ENCODE assay signal across 21 mouse cellular contexts in the genomic region with DNA sequence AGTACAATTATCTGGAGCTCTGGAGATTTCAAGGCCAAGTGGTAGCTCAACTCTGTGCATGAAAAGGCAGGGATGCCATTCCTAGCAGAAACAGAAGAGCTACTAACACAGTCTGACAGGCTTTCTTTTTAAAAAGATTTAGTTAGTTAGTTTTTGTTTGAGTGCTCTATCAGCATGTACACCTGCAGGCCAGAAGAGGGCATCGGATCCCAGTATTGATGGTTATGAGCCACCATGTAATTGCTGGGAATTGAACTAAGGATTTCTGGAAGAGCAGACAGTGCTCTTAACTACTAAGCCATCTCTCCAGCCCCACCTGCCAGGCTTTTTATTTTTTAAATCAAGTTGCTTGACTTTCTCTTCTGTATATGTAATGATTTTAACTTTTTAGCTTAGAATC. TPM values are rescaled to one million over a fixed set of nuclear protein-coding genes. Genes with fewer than 3 reads are reported as not detected.
A peak's percentile ranks its signal among the peaks of the same experiment; 100 is the strongest.
DNase-seq lines count a peak whose midpoint lies in the region; TF ChIP-seq lines count a peak whose summit lies in the region.
"Had no signal": no experiment of that assay in that cellular context is flagged by ENCODE, and none has a peak within 500 bp of the region (broad histone marks: within the 10 kb centered on the region; RNA-seq: fewer than 3 reads in every experiment).

No protein-coding gene starts in this region.

- DNase-seq in embryo, embryonic 10.5 days (ENCODE audit: low spot score), result peak; percentile 8
- no peak for DNase-seq in embryo, embryonic 11 days
- no peak for DNase-seq in liver, adult 2 months (ENCODE audit: extremely low read depth, low read depth, low spot score)
- no peak for DNase-seq in liver
- DNase-seq in B cell, adult 2 months, result peak; percentile 18 to 19
- peak; percentile 32 for DNase-seq in ZHBTc4 (ENCODE audit: low read depth, low spot score)
- DNase-seq in ovary, postnatal 14 days (ENCODE audit: low spot score), result no peak
- DNase-seq in thymus, adult 2 months, result no peak
- DNase-seq: adrenal gland, adult 2 months; cerebellum, adult 11-12 months; cerebellum, postnatal 36 days; kidney, postnatal 36 days; right cerebral cortex, postnatal 4 days; thymus, postnatal 14 days had no signal

- H3K4me3 ChIP-seq in liver, adult 2 months (ENCODE audit: insufficient read depth, low read depth, low read length), result no peak overlapping the region
- no peak overlapping the region for H3K4me3 ChIP-seq in thymus, adult 2 months (ENCODE audit: control insufficient read depth, insufficient read depth, low read length)
- H3K4me3 ChIP-seq: embryonic facial prominence, embryonic 12.5 days; heart, embryonic 15.5 days; hindbrain, embryonic 10.5 days; intestine, embryonic 15.5 days; midbrain, embryonic 15.5 days had no signal

- H3K27ac ChIP-seq in liver, adult 2 months (replicated peaks; ENCODE audit: insufficient read depth, low read depth, low read length), result no peak overlapping the region
- H3K27ac ChIP-seq in thymus, adult 2 months (ENCODE audit: control insufficient read depth, insufficient read depth, low read length), result no peak overlapping the region
- H3K27ac ChIP-seq: embryonic facial prominence, embryonic 12.5 days; heart, embryonic 15.5 days; hindbrain, embryonic 10.5 days; intestine, embryonic 15.5 days; midbrain, embryonic 15.5 days had no signal

- H3K27me3 ChIP-seq in liver, adult 2 months (ENCODE audit: control insufficient read depth, insufficient read depth, low read length), result no peaks in the 10 kb centered on the region
- H3K27me3 ChIP-seq in thymus, adult 2 months (ENCODE audit: control insufficient read depth, insufficient read depth, low read length), result no peaks in the 10 kb centered on the region
- H3K27me3 ChIP-seq: embryonic facial prominence, embryonic 12.5 days; heart, embryonic 15.5 days; intestine, embryonic 15.5 days; midbrain, embryonic 15.5 days had no signal

- H3K79me2 ChIP-seq in liver, adult 2 months (ENCODE audit: control insufficient read depth, insufficient read depth, low read length), result no peaks in the 10 kb centered on the region

- H3K36me3 ChIP-seq in liver, adult 2 months (ENCODE audit: control insufficient read depth, insufficient read depth, low read length), result no peaks in the 10 kb centered on the region
- H3K36me3 ChIP-seq in thymus, adult 2 months (ENCODE audit: control insufficient read depth, insufficient read depth, low read length), result no peaks in the 10 kb centered on the region
- H3K36me3 ChIP-seq: embryonic facial prominence, embryonic 12.5 days; heart, embryonic 15.5 days; hindbrain, embryonic 10.5 days; intestine, embryonic 15.5 days; midbrain, embryonic 15.5 days had no signal

- TF ChIP-seq POLR2A in liver, adult 2 months (IDR thresholded peaks at IDR 0.05; ENCODE audit: extremely low read depth, insufficient read depth, low read length), result no peak
- no peak for TF ChIP-seq POLR2A in thymus, adult 2 months (IDR thresholded peaks at IDR 0.05; ENCODE audit: control insufficient read depth, extremely low read depth, insufficient read depth, low read length, poor library complexity)

- WGBS in liver, adult 2 months, result 78% methylated on average over 1 of the region's 1 CpGs
- 83% methylated on average over 1 of the region's 1 CpGs for WGBS in thymus, adult 2 months

- peak; percentile 20; the same call in 1 of the 2 replicates for TF ChIP-seq CTCF in liver, adult 2 months (IDR thresholded peaks at IDR 0.05; ENCODE audit: low read depth, low read length)
- no peak for TF ChIP-seq CTCF in thymus, adult 2 months (IDR thresholded peaks at IDR 0.05; ENCODE audit: borderline replicate concordance, control insufficient read depth, extremely low read depth, insufficient read depth, low read length, poor library complexity)

- H3K4me1 ChIP-seq in liver, adult 2 months (ENCODE audit: control insufficient read depth, insufficient read depth, low read length), result no peaks in the 10 kb centered on the region
- no peaks in the 10 kb centered on the region for H3K4me1 ChIP-seq in thymus, adult 2 months (replicated peaks; ENCODE audit: control insufficient read depth, insufficient read depth, low read length)
- H3K4me1 ChIP-seq: embryonic facial prominence, embryonic 12.5 days; heart, embryonic 15.5 days; hindbrain, embryonic 10.5 days; intestine, embryonic 15.5 days; midbrain, embryonic 15.5 days had no signal

- no peak overlapping the region for H3K9ac ChIP-seq in liver, adult 2 months (ENCODE audit: low read depth, low read length)
- H3K9ac ChIP-seq: embryonic facial prominence, embryonic 12.5 days; heart, embryonic 15.5 days; intestine, embryonic 15.5 days; midbrain, embryonic 15.5 days had no signal

RNA-seq across cellular contexts. Expression of a gene that starts 12.2 kb away (rescaled TPM):
- total RNA-seq in liver, adult 2 months (2014; rRNA removed), result 17.7 and 21.5 TPM in 2 replicates
- 48.1 and 58.0 TPM in 2 replicates for polyA plus RNA-seq in liver, adult 2 months (2012; rRNA removed)
- 58.9 and 63.9 TPM in 2 replicates for polyA plus RNA-seq in thymus, adult 2 months (2012; rRNA removed)

RNA-seq across cellular contexts. Expression of a gene that starts 24.3 kb away (rescaled TPM):
- 5.6 and 8.3 TPM in 2 replicates for total RNA-seq in liver, adult 2 months (2014; rRNA removed)
- polyA plus RNA-seq in liver, adult 2 months (2012; rRNA removed), result 5.8 and 11.2 TPM in 2 replicates
- 1.1 and 1.2 TPM in 2 replicates for polyA plus RNA-seq in thymus, adult 2 months (2012; rRNA removed)
- total RNA-seq: adrenal gland, adult 2 months; granulocyte monocyte progenitor cell, adult 5-6 weeks had no signal
- polyA plus RNA-seq: embryonic facial prominence, embryonic 12.5 days; heart, embryonic 15.5 days; hindbrain, embryonic 10.5 days; midbrain, embryonic 15.5 days; neural tube, embryonic 11.5 days had no signal

RNA-seq across cellular contexts. Expression of a gene that starts 30.3 kb away (rescaled TPM):
- 0.34 and 0.46 TPM in 2 replicates for total RNA-seq in liver, adult 2 months (2014; rRNA removed)
- polyA plus RNA-seq in liver, adult 2 months (2012; rRNA removed), result 0.39 and 0.50 TPM in 2 replicates
- 14.0 and 17.5 TPM in 2 replicates for polyA plus RNA-seq in thymus, adult 2 months (2012; rRNA removed)

RNA-seq across cellular contexts. Expression of a gene that starts 33.3 kb away (rescaled TPM):
- 15.2 TPM in 2 replicates for total RNA-seq in liver, adult 2 months (2014; rRNA removed)
- polyA plus RNA-seq in liver, adult 2 months (2012; rRNA removed), result 8.3 and 11.8 TPM in 2 replicates
- polyA plus RNA-seq in thymus, adult 2 months (2012; rRNA removed), result 49.7 and 56.2 TPM in 2 replicates

Comparison
In these comparisons a context has a peak if more than half of its experiments do, and no peak if none do; other contexts are left out.
1. DNase-seq: peak in embryo, embryonic 10.5 days (single experiment), B cell, adult 2 months (2 of 2) and ZHBTc4 (single experiment); none in embryo, embryonic 11 days (single experiment), liver, adult 2 months (single experiment), liver (single experiment), ovary, postnatal 14 days (single experiment) and thymus, adult 2 months (single experiment).